Mouse (Mus musculus) midbrain, embryonic 15.5 days (tissue): Measurements from ENCODE around the gene Gnat2. TPM values are rescaled to one million over a fixed set of nuclear protein-coding genes. Genes with fewer than 3 reads are reported as not detected.

Experiments used
- ATAC-seq: fragments of 200-750 bp; cut with Nextera tagmentation; replicated peaks from 2 replicates; pipeline ENCODE4 v1.8.0; 2017; ENCODE audit warnings: moderate TSS enrichment
- H3K27ac ChIP-seq: fragments of 300-500 bp; sonication (generic); 2 replicates; pipeline ENCODE4 v1.5.1; 2015; ENCODE audit warnings: mild to moderate bottlenecking, inconsistent platforms
- H3K27me3 ChIP-seq: fragments of 300-500 bp; sonication (generic); replicated peaks from 2 replicates; pipeline ENCODE4 v1.6.1; 2015; ENCODE audit warnings: inconsistent platforms
- H3K36me3 ChIP-seq: fragments of 300-500 bp; sonication (generic); replicated peaks from 2 replicates; pipeline ENCODE4 v1.6.1; 2015; ENCODE audit warnings: inconsistent platforms
- H3K4me1 ChIP-seq: fragments of 300-500 bp; sonication (generic); 2 replicates; pipeline ENCODE4 v1.6.1; 2015; ENCODE audit warnings: inconsistent platforms
- H3K4me2 ChIP-seq: fragments of 300-500 bp; sonication (generic); 2 replicates; pipeline ENCODE4 v1.6.1; 2015; ENCODE audit warnings: inconsistent platforms, mild to moderate bottlenecking, moderate library complexity
- H3K4me3 ChIP-seq: fragments of 300-500 bp; sonication (generic); 2 replicates; pipeline ENCODE4 v1.5.1; 2015; ENCODE audit warnings: mild to moderate bottlenecking, inconsistent platforms
- H3K9ac ChIP-seq: fragments of 300-500 bp; sonication (generic); 2 replicates; pipeline ENCODE4 v1.6.1; 2015; ENCODE audit warnings: mild to moderate bottlenecking, inconsistent platforms
- H3K9me3 ChIP-seq: fragments of 300-500 bp; sonication (generic); 2 replicates; pipeline ENCODE4 v1.6.1; 2016; ENCODE audit warnings: inconsistent platforms
- whole genome bisulfite sequencing: fragments of 180-500 bp; shearing (Covaris S2); methylation state at CpG from one replicate; pipeline ENCODE4 v1.1.7; 2015; ENCODE audit warnings: mixed read lengths; 5-methylcytosine and 5-hydroxymethylcytosine counted together
- polyA plus RNA-seq: library from polyadenylated mRNA; unstranded; fragments of >200 nt; fragmentation: Nextera tagmentation; extraction: Ambion mirVana; gene quantifications from 2 replicates; pipeline ENCODE4 v1.2.1, GENCODE M21; 2015

Gnat2 gene
- polyA plus RNA-seq, 1 experiment from 2014 or later = 0.28 TPM

DNA sequence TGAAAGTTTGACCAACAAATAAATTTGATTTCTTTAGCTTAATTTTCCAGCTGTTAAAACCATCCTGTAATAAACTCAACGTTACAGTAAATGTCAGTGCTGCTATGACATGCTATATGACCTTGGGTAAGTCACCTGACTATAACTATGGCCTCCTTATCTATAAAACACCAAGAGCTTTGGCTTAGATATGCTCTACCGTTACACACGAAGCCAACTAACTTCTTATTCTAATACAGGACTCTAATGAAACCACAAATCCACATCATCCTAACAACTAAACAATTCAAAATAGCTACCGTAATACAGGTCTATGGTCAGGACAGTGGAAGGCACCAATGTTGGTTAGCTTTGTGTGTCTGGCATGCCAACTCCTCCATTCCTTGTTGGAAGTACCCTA is 37.2 kb downstream of the Gnat2 start:
- Histone ChIP-seq H3K4me3 (no peak overlapping the region), H3K9me3 (no peaks in the 10 kb centered on the region), H3K9ac (no peak overlapping the region), H3K36me3 (no peaks in the 10 kb centered on the region), H3K4me1 (peaks cover 7% of the 10 kb centered on the region), H3K4me2 (no peak overlapping the region), H3K27ac (no peak overlapping the region), H3K27me3 (no peaks in the 10 kb centered on the region)
- ATAC-seq = no peak
- WGBS = 95% methylated on average over 4 of the region's 4 CpGs

DNA sequence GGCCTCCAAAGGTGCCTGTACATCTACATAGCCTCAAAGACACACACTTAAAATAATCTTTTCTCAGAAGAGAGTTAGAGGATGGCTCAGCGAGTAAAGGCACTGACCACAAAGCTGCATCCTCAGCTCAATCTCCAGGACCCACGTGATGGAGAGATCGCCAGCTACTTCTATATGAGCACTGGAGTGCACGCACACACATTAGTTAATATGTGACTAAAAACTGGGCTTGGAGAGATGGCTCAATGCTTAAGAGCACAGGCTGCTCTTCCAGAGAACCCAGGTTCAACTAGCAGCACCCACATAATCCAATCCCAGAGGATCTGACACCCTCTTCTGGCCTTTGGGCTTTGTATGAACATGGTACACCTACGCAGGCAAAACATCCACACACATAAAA is 38.6 kb downstream of the Gnat2 start:
- Histone ChIP-seq H3K9me3 (no peaks in the 10 kb centered on the region), H3K9ac (no peak overlapping the region), H3K27me3 (no peaks in the 10 kb centered on the region), H3K36me3 (no peaks in the 10 kb centered on the region), H3K4me1 (peaks cover 11% of the 10 kb centered on the region), H3K4me3 (no peak overlapping the region), H3K4me2 (no peak overlapping the region), H3K27ac (no peak overlapping the region)
- WGBS = 94% methylated on average over 5 of the region's 5 CpGs
- no peak for ATAC-seq

DNA sequence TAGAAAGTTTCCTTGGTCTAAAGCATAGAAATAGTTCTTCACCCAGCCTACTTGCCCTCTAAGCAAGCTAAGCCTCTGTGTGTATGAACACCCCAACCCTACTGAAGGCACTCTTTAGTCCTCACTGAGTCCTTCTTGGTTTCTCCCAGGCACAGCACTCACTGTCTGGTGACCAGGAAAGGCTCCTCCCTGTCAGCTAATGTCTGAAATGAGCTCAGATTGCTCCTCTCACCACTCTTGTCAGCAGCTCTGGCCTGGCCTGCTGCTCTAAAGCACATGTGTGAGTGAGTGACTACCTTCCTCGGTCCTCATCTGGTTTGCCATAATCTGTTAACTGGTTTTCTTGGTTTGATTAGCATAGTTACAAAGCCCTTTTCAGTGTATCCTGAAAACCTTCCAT is 39.2 kb downstream of the Gnat2 start:
- ATAC-seq = no peak
- H3K27me3 ChIP-seq = no peaks in the 10 kb centered on the region
- H3K4me2 ChIP-seq = no peak overlapping the region
- no peaks in the 10 kb centered on the region for H3K9me3 ChIP-seq
- no peak overlapping the region for H3K4me3 ChIP-seq
- WGBS = 89% methylated on average over 1 of the region's 1 CpGs
- H3K4me1 ChIP-seq = peaks cover 11% of the 10 kb centered on the region
- H3K36me3 ChIP-seq = no peaks in the 10 kb centered on the region
- no peak overlapping the region for H3K9ac ChIP-seq
- H3K27ac ChIP-seq = no peak overlapping the region

DNA sequence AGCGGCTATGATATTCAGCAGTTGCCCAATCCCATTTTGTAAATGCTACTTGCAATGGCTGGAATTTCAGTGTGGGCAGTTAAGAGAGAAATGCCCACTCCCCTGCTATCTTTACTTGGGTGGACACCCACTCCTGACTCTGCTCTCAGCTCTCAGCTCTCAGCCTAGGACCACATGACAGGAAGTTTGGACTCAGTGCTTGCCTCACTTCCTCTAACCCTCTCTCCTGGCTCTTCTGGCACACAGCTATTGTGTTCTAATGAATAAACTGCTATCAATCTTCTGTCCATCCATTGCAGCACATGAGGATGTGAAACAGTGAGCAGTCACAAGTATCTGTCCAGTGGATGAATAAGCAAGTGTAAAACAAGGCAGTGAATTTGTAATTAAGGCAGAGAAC is 39.9 kb downstream of the Gnat2 start:
- no peaks in the 10 kb centered on the region for H3K36me3 ChIP-seq
- ATAC-seq = no peak
- no peak overlapping the region for H3K4me2 ChIP-seq
- no peak overlapping the region for H3K27ac ChIP-seq
- H3K4me1 ChIP-seq = peaks cover 12% of the 10 kb centered on the region
- WGBS = 80% methylated on average over 1 of the region's 1 CpGs
- no peaks in the 10 kb centered on the region for H3K27me3 ChIP-seq
- H3K9ac ChIP-seq = no peak overlapping the region
- no peaks in the 10 kb centered on the region for H3K9me3 ChIP-seq
- H3K4me3 ChIP-seq = no peak overlapping the region

DNA sequence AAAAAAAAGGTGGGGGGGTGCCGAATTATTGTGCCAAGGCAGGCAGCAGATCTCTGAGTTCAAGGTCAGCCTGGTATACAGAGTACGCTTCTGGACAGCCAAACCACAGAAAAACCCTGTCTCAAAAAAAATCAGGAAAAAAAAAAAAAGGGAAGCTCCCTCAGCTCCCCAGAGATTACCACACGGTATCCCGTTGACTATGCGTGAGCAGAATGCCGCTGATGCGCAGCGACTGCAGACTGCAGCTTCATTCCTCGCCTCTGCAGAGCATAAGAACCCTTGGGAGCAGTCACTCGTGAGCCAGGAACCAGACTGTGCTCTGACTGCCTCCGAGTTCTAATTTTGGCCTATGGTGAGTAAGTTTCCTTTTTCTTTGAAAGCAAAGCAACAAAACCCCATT is 42.1 kb downstream of the Gnat2 start:
- Histone ChIP-seq H3K36me3 (no peaks in the 10 kb centered on the region; the same call in 1 of the 2 replicates), H3K27ac (no peak overlapping the region), H3K9me3 (no peaks in the 10 kb centered on the region), H3K4me1 (peaks cover 14% of the 10 kb centered on the region), H3K9ac (no peak overlapping the region), H3K27me3 (no peaks in the 10 kb centered on the region), H3K4me2 (0 out of 2 replicates have a peak overlapping the region, but pooled peaks have one; percentile 3), H3K4me3 (no peak overlapping the region)
- ATAC-seq = no peak
- 42% methylated on average over 11 of the region's 11 CpGs for WGBS

DNA sequence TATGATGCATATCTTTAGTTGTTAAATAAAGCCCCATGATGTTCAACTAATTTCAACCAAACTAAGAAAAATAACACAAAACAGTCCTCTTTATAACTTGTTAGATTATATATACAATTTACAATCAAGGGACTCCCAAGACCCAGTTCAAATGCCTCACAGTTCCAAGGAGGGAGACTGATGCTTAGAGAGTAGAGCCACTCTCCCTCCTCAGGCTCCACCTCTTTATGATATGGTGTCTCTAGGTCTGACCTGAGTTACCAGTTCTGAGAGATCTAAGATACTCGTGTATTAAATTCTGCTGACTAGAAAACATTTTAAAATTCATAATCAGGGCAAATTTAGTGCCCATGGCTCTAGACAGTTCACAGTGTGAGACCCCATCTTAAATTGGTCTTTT is 46.5 kb downstream of the Gnat2 start:
- H3K9ac ChIP-seq = no peak overlapping the region
- ATAC-seq = no peak
- H3K4me1 ChIP-seq = peaks cover 17% of the 10 kb centered on the region
- H3K9me3 ChIP-seq = no peaks in the 10 kb centered on the region
- 90% methylated on average over 1 of the region's 1 CpGs for WGBS
- H3K27ac ChIP-seq = no peak overlapping the region
- no peak overlapping the region for H3K4me2 ChIP-seq
- H3K36me3 ChIP-seq = no peaks in the 10 kb centered on the region; the same call in 1 of the 2 replicates
- no peaks in the 10 kb centered on the region for H3K27me3 ChIP-seq
- no peak overlapping the region for H3K4me3 ChIP-seq

DNA sequence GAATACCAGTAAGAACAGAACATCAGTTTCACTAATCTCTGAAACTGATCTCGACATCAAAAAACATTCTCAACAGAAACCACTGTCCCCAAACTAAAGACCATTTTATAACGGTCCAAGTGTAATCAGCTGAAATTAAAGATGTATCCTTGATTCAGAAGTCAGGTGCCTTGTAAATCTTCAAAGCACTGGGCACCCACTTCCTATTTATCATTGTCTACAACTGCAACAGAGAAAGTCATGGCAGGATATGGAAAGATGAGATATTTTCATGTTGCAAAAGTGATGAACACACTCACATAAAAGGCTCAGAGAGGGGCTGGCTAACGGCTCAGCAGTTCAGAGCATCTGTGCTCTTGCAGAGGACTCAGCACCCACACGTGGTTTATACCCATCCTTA is 48.2 kb downstream of the Gnat2 start:
- 77% methylated on average over 4 of the region's 4 CpGs for WGBS
- no peak for ATAC-seq
- Histone ChIP-seq H3K9me3 (no peaks in the 10 kb centered on the region), H3K4me3 (no peak overlapping the region), H3K36me3 (no peaks in the 10 kb centered on the region; the same call in 1 of the 2 replicates), H3K27ac (no peak overlapping the region), H3K4me1 (peaks cover 23% of the 10 kb centered on the region), H3K9ac (no peak overlapping the region), H3K4me2 (no peak overlapping the region), H3K27me3 (no peaks in the 10 kb centered on the region)

DNA sequence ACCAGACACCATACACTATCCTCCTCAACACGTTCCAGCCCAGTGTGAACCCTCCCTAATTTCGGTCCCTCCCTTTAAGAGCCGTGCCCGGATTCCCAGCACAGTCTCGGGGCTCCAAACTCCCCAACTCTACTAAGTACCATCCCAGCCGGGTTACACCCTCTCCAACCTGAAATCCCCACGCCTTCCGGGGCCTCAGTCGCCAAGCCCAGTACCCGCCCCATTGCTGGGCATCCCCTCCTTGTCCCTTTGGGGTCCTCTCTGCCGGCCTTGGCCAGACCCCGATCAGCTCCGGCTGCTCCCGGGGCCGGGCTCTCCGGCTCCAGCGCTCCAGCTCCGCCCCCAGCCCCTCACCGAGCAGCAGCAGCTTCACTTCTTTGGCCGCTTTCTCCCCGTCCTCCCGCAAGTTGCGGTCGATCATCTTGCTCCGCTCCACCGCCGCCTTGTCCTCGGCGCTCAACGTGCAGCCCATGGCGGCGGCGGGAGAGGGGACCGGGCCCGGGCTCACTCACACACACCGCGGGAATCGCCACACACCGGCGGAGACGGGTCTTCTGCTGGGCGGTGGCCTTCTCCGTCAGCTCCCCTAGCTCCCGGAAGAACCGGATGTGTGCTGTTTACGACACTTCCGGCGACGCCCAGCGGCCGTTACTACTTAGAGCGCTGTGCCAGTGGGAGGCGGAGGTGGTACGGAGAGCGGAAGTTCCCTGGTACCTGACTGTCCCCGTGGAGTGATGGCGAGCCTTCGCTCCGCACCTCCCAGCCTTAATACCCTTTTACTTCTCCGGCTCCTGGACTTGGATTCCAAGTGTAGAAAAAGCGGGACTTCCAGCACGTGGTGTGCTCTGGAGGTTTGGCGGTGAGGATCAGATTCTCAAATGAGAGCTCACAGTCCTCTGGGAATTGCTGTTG is 53.2 kb downstream of the Gnat2 start, which contains the start of gene Gnai3:
Gene Gnai3, minus strand, starts transcription at position 613 of the 912 bp plus-strand sequence.
- peak within 1 kb of the TSS; percentile 70 for H3K4me2 ChIP-seq
- no peaks in the 10 kb centered on the region for H3K36me3 ChIP-seq
- no peaks in the 10 kb centered on the region for H3K9me3 ChIP-seq
- H3K4me3 ChIP-seq = peak within 1 kb of the TSS; percentile 99
- H3K4me1 ChIP-seq = peaks cover 38% of the 10 kb centered on the region
- H3K27me3 ChIP-seq = no peaks in the 10 kb centered on the region
- under 1% methylated on average over 63 of the region's 63 CpGs for WGBS
- H3K27ac ChIP-seq = peak within 1 kb of the TSS; percentile 95
- peak; percentile 96 for ATAC-seq
- H3K9ac ChIP-seq = peak within 1 kb of the TSS; percentile 85

DNA sequence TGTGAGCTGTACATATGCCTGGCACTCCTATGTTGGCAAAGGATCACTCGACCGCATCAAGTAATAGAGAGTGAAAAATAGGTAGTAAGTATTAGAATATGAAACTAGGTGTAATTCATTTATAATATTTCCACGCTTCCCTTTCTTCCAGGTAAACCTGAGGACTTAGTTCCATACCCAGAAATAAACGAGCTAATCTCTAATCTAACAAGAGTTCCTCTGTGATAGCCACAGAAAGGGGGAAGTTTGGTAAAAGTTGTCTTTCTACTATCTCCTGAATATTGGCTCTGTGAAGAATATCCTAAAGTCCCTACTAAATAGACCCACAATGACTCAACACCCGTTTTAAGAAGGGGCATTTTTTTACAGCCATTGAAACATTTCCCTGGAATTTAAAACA is 54.1 kb downstream of the Gnat2 start:
- peak overlapping the region; percentile 85; the same call in 1 of the 2 replicates for H3K9ac ChIP-seq
- WGBS = 59% methylated on average over 5 of the region's 5 CpGs
- peak overlapping the region; percentile 99 for H3K4me3 ChIP-seq
- no peaks in the 10 kb centered on the region for H3K27me3 ChIP-seq
- no peak for ATAC-seq
- no peaks in the 10 kb centered on the region for H3K9me3 ChIP-seq
- peaks cover 38% of the 10 kb centered on the region for H3K4me1 ChIP-seq
- no peaks in the 10 kb centered on the region for H3K36me3 ChIP-seq
- H3K27ac ChIP-seq = peak overlapping the region; percentile 95; the same call in 1 of the 2 replicates
- peak overlapping the region; percentile 70 for H3K4me2 ChIP-seq

DNA sequence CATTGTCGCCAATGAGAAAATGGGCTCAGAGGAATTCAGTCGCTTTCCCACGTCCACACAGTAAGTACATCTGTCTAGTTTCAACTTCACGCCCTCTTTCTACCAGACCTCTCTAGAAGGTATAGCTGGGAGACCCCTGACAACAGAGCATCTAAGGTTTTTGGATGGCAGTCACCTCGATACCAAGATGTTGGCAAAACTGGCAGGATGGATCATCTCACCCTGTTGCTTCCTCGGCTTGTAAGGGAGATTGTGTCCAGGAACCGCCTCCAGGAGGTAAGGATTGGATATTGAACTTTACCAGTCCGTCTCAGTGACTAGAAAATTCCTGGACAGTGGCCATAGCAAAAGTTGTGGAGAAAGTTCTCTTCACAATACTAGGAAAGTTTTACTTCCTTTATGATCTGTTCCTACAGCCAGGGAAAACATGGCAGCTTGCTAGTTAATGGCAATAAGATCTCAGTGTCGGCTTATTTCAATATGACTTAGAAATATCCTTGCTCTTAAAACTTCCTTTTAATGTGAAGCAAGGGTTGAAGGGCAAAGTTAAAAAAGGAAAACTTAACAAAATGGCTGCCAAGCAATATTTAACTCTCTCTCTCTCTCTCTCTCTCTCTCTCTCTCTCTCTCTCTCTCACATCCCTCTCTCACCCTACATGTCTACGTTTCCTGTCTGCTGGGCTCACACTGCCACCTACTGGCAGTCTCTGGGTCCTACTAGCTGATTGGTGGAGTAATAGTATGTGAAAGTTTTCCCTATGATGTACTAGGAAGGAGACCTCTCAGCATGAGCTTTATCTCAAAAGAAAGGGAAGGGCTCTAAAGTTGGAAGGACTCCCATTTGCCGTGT is 55.0 kb downstream of the Gnat2 start:
- no peaks in the 10 kb centered on the region for H3K36me3 ChIP-seq
- H3K4me1 ChIP-seq = peaks cover 35% of the 10 kb centered on the region
- WGBS = 66% methylated on average over 11 of the region's 11 CpGs
- H3K9ac ChIP-seq = no peak overlapping the region
- no peak overlapping the region for H3K4me2 ChIP-seq
- ATAC-seq = 0 out of 2 replicates have a peak, but pooled peaks have one; percentile 38
- H3K4me3 ChIP-seq = no peak overlapping the region
- H3K27me3 ChIP-seq = no peaks in the 10 kb centered on the region
- no peak overlapping the region for H3K27ac ChIP-seq
- H3K9me3 ChIP-seq = no peaks in the 10 kb centered on the region
